Mouse (Mus musculus) olfactory bulb, adult 2 months (tissue): ENCODE results near the gene Limch1.

Source experiments
- CTCF ChIP-seq: fragments of 200-500 bp; IDR thresholded peaks from 2 replicates; pipeline ENCODE4 v1.5.1; 2012; ENCODE audit warnings: low read depth, mild to moderate bottlenecking, low read length, moderate library complexity; ENCODE audit not compliant: insufficient read depth
- POLR2A ChIP-seq: fragments of 200-500 bp; IDR thresholded peaks from 2 replicates; pipeline ENCODE4 v1.6.1; 2012; ENCODE audit warnings: mild to moderate bottlenecking, low read depth, low read length, moderate library complexity; ENCODE audit not compliant: insufficient read depth

- TF ChIP-seq CTCF (no peak), POLR2A (no peak)
Measured at GRCm38 (mm10) chr5:66769558-66769957, 23.9 kb downstream of the Limch1 start.
